Mouse (Mus musculus) lung, embryonic 14.5 days (tissue): ENCODE data around the gene Tcf19. TPM values are rescaled to one million over a fixed set of nuclear protein-coding genes. Genes with fewer than 3 reads are reported as not detected.

Experiments
- ATAC-seq: fragments of 200-750 bp; cut with Nextera tagmentation; 2 replicates; pipeline ENCODE4 v1.8.0; 2017; ENCODE audit warnings: mild to moderate bottlenecking, moderate TSS enrichment, moderate library complexity; ENCODE audit not compliant: insufficient read depth
- DNase-seq: peaks from one replicate; pipeline ENCODE4 v3.0.0-alpha.2; 2015
- H3K27ac ChIP-seq: fragments of 300-500 bp; sonication (generic); 2 replicates; pipeline ENCODE4 v1.5.1; 2014; ENCODE audit warnings: low read depth, mild to moderate bottlenecking, moderate library complexity
- H3K27me3 ChIP-seq: fragments of 300-500 bp; sonication (generic); 2 replicates; pipeline ENCODE4 v1.6.1; 2014; ENCODE audit warnings: low read length, control low read depth; ENCODE audit not compliant: insufficient read depth
- H3K36me3 ChIP-seq: fragments of 300-500 bp; sonication (generic); 2 replicates; pipeline ENCODE4 v1.6.1; 2014; ENCODE audit warnings: control low read depth; ENCODE audit not compliant: insufficient read depth
- H3K4me1 ChIP-seq: fragments of 300-500 bp; sonication (generic); 2 replicates; pipeline ENCODE4 v1.6.1; 2014; ENCODE audit warnings: antibody characterized with exemption, control low read depth; ENCODE audit not compliant: insufficient read depth
- H3K4me2 ChIP-seq: fragments of 300-500 bp; sonication (generic); 2 replicates; pipeline ENCODE4 v1.6.1; 2014; ENCODE audit warnings: mild to moderate bottlenecking
- H3K4me3 ChIP-seq: fragments of 300-500 bp; sonication (generic); 2 replicates; pipeline ENCODE4 v1.5.1; 2014; ENCODE audit warnings: low read depth, low read length
- H3K9ac ChIP-seq: fragments of 300-500 bp; sonication (generic); 2 replicates; pipeline ENCODE4 v1.6.1; 2014
- H3K9me3 ChIP-seq: fragments of 300-500 bp; sonication (generic); 2 replicates; pipeline ENCODE4 v1.6.1; 2016; ENCODE audit warnings: low read depth, low read length, control low read depth
- CTCF ChIP-seq: IDR thresholded peaks from 2 replicates; pipeline ENCODE4 v1.5.1; 2016; ENCODE audit warnings: antibody characterized with exemption, low read depth
- WGBS: fragments of 180-500 bp; shearing (Covaris S2); extraction: QIAGEN DNeasy Blood & Tissue Kit; methylation state at CpG from one replicate; pipeline ENCODE4 v1.1.7; 2014; 5-methylcytosine and 5-hydroxymethylcytosine counted together
- polyA plus RNA-seq: library from polyadenylated mRNA; unstranded; fragments of >200 nt; fragmentation: Nextera tagmentation; extraction: Ambion mirVana; gene quantifications from 2 replicates; pipeline ENCODE4 v1.2.1, GENCODE M21; 2014

Gene Tcf19
- polyA plus RNA-seq, 1 experiment from 2014 or later: 83.9 TPM

GRCm38 (mm10) chr17:35504628-35505481 lies 11.8 kb downstream of the Tcf19 start:
- DNase-seq (no peak), ATAC-seq (no peak)
- Histone ChIP-seq H3K4me2 (no peak overlapping the region), H3K4me1 (no peaks in the 10 kb centered on the region), H3K27ac (no peak overlapping the region), H3K27me3 (peaks cover 25% of the 10 kb centered on the region), H3K9ac (no peak overlapping the region), H3K36me3 (no peaks in the 10 kb centered on the region), H3K9me3 (no peaks in the 10 kb centered on the region), H3K4me3 (no peak overlapping the region)
- 37% methylated on average over 8 of the region's 8 CpGs for WGBS
- no peak for TF ChIP-seq CTCF

DNA sequence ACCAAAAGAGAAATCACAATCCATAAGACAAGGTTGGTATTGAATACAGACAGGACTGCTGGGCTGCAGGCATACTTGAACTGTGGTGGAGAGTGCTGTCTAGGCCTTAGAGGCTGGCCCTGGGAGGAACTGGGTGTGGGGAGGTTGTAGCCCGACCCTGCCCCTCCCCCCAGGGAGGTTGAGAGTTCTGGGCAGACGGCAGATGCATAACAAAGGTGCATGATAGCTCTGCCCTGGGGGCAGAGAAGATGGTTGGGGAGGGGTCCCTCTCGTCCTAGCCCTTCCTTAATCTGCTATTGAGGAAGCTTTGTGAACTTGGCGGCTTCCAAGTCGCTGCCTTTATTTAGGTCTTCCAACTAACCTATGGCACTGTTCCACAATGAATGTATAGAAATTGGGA lies 12.8 kb downstream of the Tcf19 start:
- H3K4me2 ChIP-seq: no peak overlapping the region
- no peaks in the 10 kb centered on the region for H3K4me1 ChIP-seq
- H3K9ac ChIP-seq: no peak overlapping the region
- DNase-seq: no peak
- no peak overlapping the region for H3K4me3 ChIP-seq
- no peak overlapping the region for H3K27ac ChIP-seq
- H3K27me3 ChIP-seq: peaks cover 25% of the 10 kb centered on the region
- 31% methylated on average over 5 of the region's 5 CpGs for WGBS
- no peak for ATAC-seq
- no peaks in the 10 kb centered on the region for H3K9me3 ChIP-seq
- no peak for TF ChIP-seq CTCF
- no peaks in the 10 kb centered on the region for H3K36me3 ChIP-seq

GRCm38 (mm10) chr17:35502762-35503161 lies 13.9 kb downstream of the Tcf19 start:
- no peak for DNase-seq
- no peak for ATAC-seq
- 56% methylated on average over 5 of the region's 5 CpGs for WGBS
- no peak overlapping the region for H3K9ac ChIP-seq
- no peaks in the 10 kb centered on the region for H3K36me3 ChIP-seq
- H3K27me3 ChIP-seq: peaks cover 22% of the 10 kb centered on the region
- H3K9me3 ChIP-seq: no peaks in the 10 kb centered on the region
- no peak overlapping the region for H3K4me3 ChIP-seq
- H3K4me2 ChIP-seq: no peak overlapping the region
- no peak overlapping the region for H3K27ac ChIP-seq
- H3K4me1 ChIP-seq: no peaks in the 10 kb centered on the region
- no peak for TF ChIP-seq CTCF

- Histone ChIP-seq H3K36me3 (no peaks in the 10 kb centered on the region), H3K9me3 (no peaks in the 10 kb centered on the region), H3K27me3 (peaks cover 16% of the 10 kb centered on the region), H3K4me2 (no peak overlapping the region), H3K4me1 (no peaks in the 10 kb centered on the region), H3K27ac (no peak overlapping the region), H3K4me3 (no peak overlapping the region), H3K9ac (no peak overlapping the region)
- DNase-seq: no peak
- 9% methylated on average over 6 of the region's 6 CpGs for WGBS
- no peak for TF ChIP-seq CTCF
- ATAC-seq: no peak
Observed at GRCm38 (mm10) chr17:35502226-35502625, 14.4 kb downstream of the Tcf19 start.

GRCm38 (mm10) chr17:35497124-35497523 lies 19.5 kb downstream of the Tcf19 start:
- Histone ChIP-seq H3K9me3 (no peaks in the 10 kb centered on the region), H3K9ac (no peak overlapping the region), H3K4me1 (no peaks in the 10 kb centered on the region), H3K4me3 (no peak overlapping the region), H3K27ac (no peak overlapping the region), H3K36me3 (no peaks in the 10 kb centered on the region), H3K27me3 (no peaks in the 10 kb centered on the region), H3K4me2 (no peak overlapping the region)
- DNase-seq: no peak
- no peak for TF ChIP-seq CTCF
- WGBS: 95% methylated on average over 7 of the region's 7 CpGs
- no peak for ATAC-seq

DNA sequence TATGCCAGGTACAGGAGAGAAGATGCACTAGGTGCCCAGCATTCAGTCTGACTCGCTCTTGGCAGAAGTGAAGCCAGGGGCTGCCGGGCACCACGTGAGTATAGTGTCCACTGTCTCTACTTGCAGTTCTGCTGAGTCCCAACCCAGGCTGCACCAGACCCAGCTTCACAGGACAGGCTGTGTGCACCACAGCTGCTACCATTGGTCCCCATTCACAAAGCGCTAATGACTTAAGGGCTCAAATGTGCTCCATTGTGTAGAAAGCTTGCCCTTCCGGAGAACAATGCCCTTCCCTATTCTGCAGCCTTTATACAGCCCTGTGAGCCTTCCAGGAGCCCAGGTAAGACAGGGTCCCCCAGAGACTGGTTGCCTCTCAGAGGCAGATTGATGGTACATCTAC lies 26.3 kb downstream of the Tcf19 start:
- Histone ChIP-seq H3K9me3 (no peaks in the 10 kb centered on the region), H3K36me3 (no peaks in the 10 kb centered on the region), H3K4me1 (no peaks in the 10 kb centered on the region), H3K27me3 (no peaks in the 10 kb centered on the region), H3K4me3 (no peak overlapping the region), H3K27ac (no peak overlapping the region), H3K9ac (no peak overlapping the region), H3K4me2 (no peak overlapping the region)
- ATAC-seq (no peak), DNase-seq (no peak)
- 71% methylated on average over 5 of the region's 5 CpGs for WGBS
- no peak for TF ChIP-seq CTCF

- Histone ChIP-seq H3K4me3 (no peak overlapping the region), H3K4me1 (no peaks in the 10 kb centered on the region), H3K9ac (no peak overlapping the region), H3K27ac (no peak overlapping the region), H3K9me3 (no peaks in the 10 kb centered on the region), H3K4me2 (no peak overlapping the region), H3K27me3 (no peaks in the 10 kb centered on the region), H3K36me3 (no peaks in the 10 kb centered on the region)
- ATAC-seq (no peak), DNase-seq (no peak)
- TF ChIP-seq CTCF: no peak
- WGBS: 83% methylated on average over 2 of the region's 2 CpGs
Observed at GRCm38 (mm10) chr17:35488041-35488440, 28.6 kb downstream of the Tcf19 start.

DNA sequence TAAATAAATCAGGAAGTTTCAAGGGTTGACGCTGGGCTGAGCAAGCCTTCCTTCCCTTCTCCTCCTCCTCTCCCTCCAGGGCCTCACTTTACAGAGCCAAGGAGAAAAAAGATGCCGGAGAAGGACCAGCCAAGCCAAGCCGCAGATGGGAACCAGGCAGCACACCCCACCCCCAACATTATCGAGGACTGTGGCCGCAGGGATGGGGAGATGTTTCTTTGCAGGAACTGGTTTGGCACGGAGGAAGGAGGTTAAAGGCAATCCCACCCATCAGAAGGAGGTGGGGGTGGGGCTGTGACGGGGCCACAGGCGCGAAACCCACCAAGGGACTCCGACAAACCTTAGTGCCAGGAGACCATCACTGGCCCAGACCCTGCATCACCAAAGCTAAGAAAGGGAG lies 29.9 kb downstream of the Tcf19 start:
- 39% methylated on average over 10 of the region's 10 CpGs for WGBS
- H3K27ac ChIP-seq: no peak overlapping the region
- no peaks in the 10 kb centered on the region for H3K27me3 ChIP-seq
- no peaks in the 10 kb centered on the region for H3K36me3 ChIP-seq
- no peak overlapping the region for H3K4me3 ChIP-seq
- DNase-seq (no peak), ATAC-seq (no peak)
- no peak for TF ChIP-seq CTCF
- H3K4me2 ChIP-seq: no peak overlapping the region
- no peaks in the 10 kb centered on the region for H3K9me3 ChIP-seq
- H3K4me1 ChIP-seq: no peaks in the 10 kb centered on the region
- no peak overlapping the region for H3K9ac ChIP-seq
